Mouse (Mus musculus) C2C12 (cell line): ENCODE results near the gene Slc38a1. TPM values are rescaled to one million over a fixed set of nuclear protein-coding genes. Genes with fewer than 3 reads are reported as not detected.

Source experiments
- H3K27me3 ChIP-seq: one replicate; pipeline ENCODE4 v1.6.1; 2011; ENCODE audit not compliant: control insufficient read depth, insufficient read depth, insufficient read length
- H3K36me3 ChIP-seq: one replicate; pipeline ENCODE4 v1.6.1; 2011; ENCODE audit not compliant: control insufficient read depth, insufficient read depth
- H3K4me3 ChIP-seq: one replicate; pipeline ENCODE4 v1.5.1; 2011; ENCODE audit warnings: mild to moderate bottlenecking, control low read depth; ENCODE audit not compliant: poor library complexity, insufficient read depth, severe bottlenecking
- H3K79me2 ChIP-seq: one replicate; pipeline ENCODE4 v1.6.1; 2011; ENCODE audit not compliant: control insufficient read depth, insufficient read depth
- H3K79me3 ChIP-seq: one replicate; pipeline ENCODE4 v1.6.1; 2011; ENCODE audit warnings: low read depth, control low read depth
- H3ac ChIP-seq: one replicate; pipeline ENCODE3; 2011; ENCODE audit warnings: low read depth; ENCODE audit not compliant: control insufficient read depth, insufficient read length
- CEBPB ChIP-seq: IDR thresholded peaks from one replicate; pipeline ENCODE4 v1.6.1; 2011; ENCODE audit warnings: low read depth, mild to moderate bottlenecking, control low read depth, moderate library complexity
- CTCF ChIP-seq: IDR thresholded peaks from one replicate; pipeline ENCODE4 v1.5.1; 2011; ENCODE audit not compliant: control insufficient read depth, insufficient read depth, insufficient read length
- FOSL1 ChIP-seq: IDR thresholded peaks from one replicate; pipeline ENCODE4 v1.8.0; 2011; ENCODE audit warnings: mild to moderate bottlenecking, low read length; ENCODE audit not compliant: poor library complexity, insufficient read depth, severe bottlenecking
- MAX ChIP-seq: IDR thresholded peaks from one replicate; pipeline ENCODE4 v1.6.1; 2011; ENCODE audit warnings: mild to moderate bottlenecking, control low read depth
- MYOD1 ChIP-seq: IDR thresholded peaks from one replicate; pipeline ENCODE4 v1.6.1; 2011; ENCODE audit warnings: low read depth; ENCODE audit not compliant: control insufficient read depth, insufficient read length
- MYOG ChIP-seq: IDR thresholded peaks from one replicate; pipeline ENCODE4 v1.6.1; 2011; ENCODE audit not compliant: control insufficient read depth, insufficient read length; ENCODE audit errors: extremely low read depth
- USF1 ChIP-seq: IDR thresholded peaks from one replicate; pipeline ENCODE4 v1.6.1; 2011; ENCODE audit warnings: low read depth, mild to moderate bottlenecking, control low read depth, moderate library complexity
- polyA plus RNA-seq: library from polyadenylated mRNA; unstranded; fragments of >200 nt; fragmentation: generic; extraction: Trizol; gene quantifications from one replicate; pipeline ENCODE4 v1.2.1, GENCODE M21; 2012; ENCODE audit warnings: missing spikeins

The Slc38a1 gene
- polyA plus RNA-seq, 1 experiment, result 31.8 TPM

GRCm38 (mm10) chr15:96684132-96684830 is 41.6 kb upstream of the Slc38a1 start:
- Histone ChIP-seq H3K79me2 (peaks cover 14% of the 10 kb centered on the region), H3ac (no peak overlapping the region), H3K36me3 (peaks cover 22% of the 10 kb centered on the region), H3K79me3 (peaks cover 6% of the 10 kb centered on the region), H3K4me3 (no peak overlapping the region), H3K27me3 (peaks cover 6% of the 10 kb centered on the region)
- TF ChIP-seq USF1, result no peak
- no peak for TF ChIP-seq MYOD1
- no peak for TF ChIP-seq MAX
- no peak for TF ChIP-seq FOSL1
- TF ChIP-seq MYOG, result no peak
- TF ChIP-seq CTCF, result no peak
- TF ChIP-seq CEBPB, result no peak

DNA sequence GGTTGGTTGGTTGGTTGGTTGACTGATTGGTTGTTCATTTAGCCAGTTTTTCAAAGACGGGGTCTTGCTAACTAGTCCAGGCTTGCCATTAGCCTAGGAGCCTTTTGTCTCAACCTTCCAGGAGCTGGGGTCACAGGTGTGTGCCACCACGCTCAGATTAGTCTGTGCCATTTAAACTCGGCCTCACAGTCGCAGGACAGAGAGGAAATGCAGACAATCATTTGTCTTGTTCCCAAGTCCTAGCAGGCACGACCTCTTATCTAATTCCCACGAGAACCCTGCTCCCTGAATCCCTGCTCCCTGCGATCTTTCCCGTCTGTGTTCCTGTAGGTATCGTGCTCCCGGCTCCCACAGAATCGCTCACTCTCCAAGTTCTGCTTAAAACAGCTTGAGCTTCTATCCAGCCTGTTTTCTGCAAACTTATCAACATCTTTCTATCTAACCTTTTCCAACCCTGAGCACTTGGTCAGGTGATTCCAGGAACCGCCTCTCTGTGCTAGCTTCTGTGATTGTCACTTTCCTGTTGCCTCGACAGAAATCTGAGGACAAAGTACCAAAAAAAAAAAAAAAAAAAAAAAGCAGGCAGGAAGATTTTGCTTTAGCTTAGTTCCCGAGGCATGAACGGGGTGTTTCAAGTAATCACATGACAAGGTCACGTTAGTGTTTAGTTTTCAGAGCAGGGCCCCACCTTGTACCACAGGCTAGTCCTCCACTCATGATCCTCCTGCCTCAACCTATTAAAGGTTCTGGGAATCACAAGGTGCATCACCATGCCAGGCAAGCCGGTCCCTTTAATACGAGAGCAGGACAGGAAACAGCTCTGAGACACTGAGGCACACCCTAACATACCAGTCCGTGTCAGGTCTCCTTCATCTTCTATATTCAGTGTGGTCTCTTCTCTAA is 36.4 kb upstream of the Slc38a1 start:
- Histone ChIP-seq H3K79me3 (no peaks in the 10 kb centered on the region), H3K79me2 (no peaks in the 10 kb centered on the region), H3K4me3 (no peak overlapping the region), H3K36me3 (no peaks in the 10 kb centered on the region), H3K27me3 (peaks cover 6% of the 10 kb centered on the region), H3ac (no peak overlapping the region)
- TF ChIP-seq FOSL1 (no peak), USF1 (no peak), MAX (no peak)

DNA sequence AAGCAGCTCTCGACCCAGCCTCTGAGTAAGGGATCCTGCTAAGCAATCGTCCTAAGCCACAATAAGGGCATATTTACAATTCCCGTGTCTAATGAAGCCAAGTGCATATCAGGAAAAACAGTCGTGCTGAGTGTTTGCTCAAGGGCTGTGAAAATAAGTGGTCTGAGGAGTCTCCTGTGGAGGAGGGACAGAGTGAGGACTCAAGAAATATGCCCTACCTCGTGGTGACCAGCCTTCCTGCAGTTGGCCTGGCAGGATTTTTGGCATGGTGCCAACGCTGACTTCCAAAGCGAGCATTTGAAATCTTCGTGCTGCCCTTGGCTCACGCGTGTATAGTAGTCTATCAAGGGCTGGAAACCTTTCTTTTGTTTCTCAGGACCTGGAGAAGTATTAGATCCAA is 33.8 kb upstream of the Slc38a1 start:
- peaks cover 6% of the 10 kb centered on the region for H3K27me3 ChIP-seq
- H3ac ChIP-seq, result no peak overlapping the region
- H3K79me2 ChIP-seq, result no peaks in the 10 kb centered on the region
- H3K4me3 ChIP-seq, result no peak overlapping the region
- H3K36me3 ChIP-seq, result no peaks in the 10 kb centered on the region
- no peaks in the 10 kb centered on the region for H3K79me3 ChIP-seq
- no peak for TF ChIP-seq CTCF
- TF ChIP-seq MAX, result no peak
- no peak for TF ChIP-seq FOSL1
- TF ChIP-seq CEBPB, result no peak
- no peak for TF ChIP-seq MYOG
- TF ChIP-seq USF1, result no peak
- no peak for TF ChIP-seq MYOD1

- TF ChIP-seq MAX (no peak), CEBPB (no peak), MYOD1 (no peak), MYOG (no peak), USF1 (no peak), FOSL1 (no peak), CTCF (no peak)
- no peak overlapping the region for H3ac ChIP-seq
- no peaks in the 10 kb centered on the region for H3K36me3 ChIP-seq
- H3K27me3 ChIP-seq, result peaks cover 6% of the 10 kb centered on the region
- H3K4me3 ChIP-seq, result no peak overlapping the region
- H3K79me2 ChIP-seq, result no peaks in the 10 kb centered on the region
- H3K79me3 ChIP-seq, result no peaks in the 10 kb centered on the region
Measured at GRCm38 (mm10) chr15:96675744-96676143, 33.0 kb upstream of the Slc38a1 start.

GRCm38 (mm10) chr15:96675055-96675454 is 32.3 kb upstream of the Slc38a1 start:
- Histone ChIP-seq H3ac (no peak overlapping the region), H3K79me3 (no peaks in the 10 kb centered on the region), H3K79me2 (no peaks in the 10 kb centered on the region), H3K27me3 (peaks cover 6% of the 10 kb centered on the region), H3K36me3 (no peaks in the 10 kb centered on the region), H3K4me3 (no peak overlapping the region)
- no peak for TF ChIP-seq MAX
- TF ChIP-seq FOSL1, result no peak
- TF ChIP-seq MYOG, result no peak
- TF ChIP-seq CTCF, result no peak
- no peak for TF ChIP-seq MYOD1
- TF ChIP-seq CEBPB, result no peak
- no peak for TF ChIP-seq USF1

- H3K36me3 ChIP-seq, result no peaks in the 10 kb centered on the region
- H3K4me3 ChIP-seq, result no peak overlapping the region
- no peak overlapping the region for H3ac ChIP-seq
- TF ChIP-seq MYOG, result no peak
- no peak for TF ChIP-seq CEBPB
- no peak for TF ChIP-seq MAX
- TF ChIP-seq CTCF, result no peak
- no peak for TF ChIP-seq FOSL1
- TF ChIP-seq USF1, result no peak
- TF ChIP-seq MYOD1, result no peak
- no peaks in the 10 kb centered on the region for H3K27me3 ChIP-seq
- no peaks in the 10 kb centered on the region for H3K79me3 ChIP-seq
- no peaks in the 10 kb centered on the region for H3K79me2 ChIP-seq
Measured at GRCm38 (mm10) chr15:96674089-96674488, 31.4 kb upstream of the Slc38a1 start.
